Mouse (Mus musculus) midbrain, postnatal 0 days (tissue): ENCODE data around the gene Cbl. TPM values are rescaled to one million over a fixed set of nuclear protein-coding genes. Genes with fewer than 3 reads are reported as not detected.

Experiments used
- ATAC-seq: fragments of 200-750 bp; cut with Nextera tagmentation; 2 replicates; pipeline ENCODE4 v1.8.0; 2017; ENCODE audit warnings: moderate number of reproducible peaks, mild to moderate bottlenecking, moderate TSS enrichment, moderate library complexity; ENCODE audit not compliant: low FRiP score
- DNase-seq: peaks from one replicate; pipeline ENCODE4 v3.0.0-alpha.2; 2015; ENCODE audit warnings: low spot score
- H3K27ac ChIP-seq: fragments of 300-500 bp; sonication (generic); 2 replicates; pipeline ENCODE4 v1.5.1; 2014; ENCODE audit warnings: low read depth, mild to moderate bottlenecking, low read length, mixed read lengths
- H3K27me3 ChIP-seq: fragments of 300-500 bp; sonication (generic); 2 replicates; pipeline ENCODE4 v1.6.1; 2014; ENCODE audit warnings: low read length, control low read depth, mixed read lengths; ENCODE audit not compliant: insufficient read depth
- H3K36me3 ChIP-seq: fragments of 300-500 bp; sonication (generic); 2 replicates; pipeline ENCODE4 v1.6.1; 2014; ENCODE audit warnings: low read length, control low read depth, mixed read lengths; ENCODE audit not compliant: insufficient read depth
- H3K4me1 ChIP-seq: fragments of 300-500 bp; sonication (generic); 2 replicates; pipeline ENCODE4 v1.6.1; 2014; ENCODE audit warnings: mild to moderate bottlenecking, control low read depth, antibody characterized with exemption, low read length, mixed read lengths; ENCODE audit not compliant: insufficient read depth
- H3K4me2 ChIP-seq: fragments of 300-500 bp; sonication (generic); 2 replicates; pipeline ENCODE4 v1.6.1; 2014; ENCODE audit warnings: low read depth, mild to moderate bottlenecking, low read length, mixed read lengths; ENCODE audit not compliant: poor library complexity, severe bottlenecking
- H3K4me3 ChIP-seq: fragments of 300-500 bp; sonication (generic); 2 replicates; pipeline ENCODE4 v1.5.1; 2014; ENCODE audit warnings: low read depth, mild to moderate bottlenecking, low read length, moderate library complexity
- H3K9ac ChIP-seq: fragments of 300-500 bp; sonication (generic); replicated peaks from 2 replicates; pipeline ENCODE4 v1.6.1; 2014; ENCODE audit warnings: mild to moderate bottlenecking, low read length, moderate library complexity, mixed read lengths; ENCODE audit not compliant: poor library complexity, severe bottlenecking
- H3K9me3 ChIP-seq: fragments of 300-500 bp; sonication (generic); 2 replicates; pipeline ENCODE4 v1.6.1; 2016; ENCODE audit warnings: low read length, control low read depth
- CTCF ChIP-seq: IDR thresholded peaks from 2 replicates; pipeline ENCODE4 v1.5.1; 2016; ENCODE audit warnings: antibody characterized with exemption, mild to moderate bottlenecking
- WGBS: fragments of 180-500 bp; shearing (Covaris S2); extraction: QIAGEN DNeasy Blood & Tissue Kit; methylation state at CpG from one replicate; pipeline ENCODE4 v1.1.7; 2014; 5-methylcytosine and 5-hydroxymethylcytosine counted together
- polyA plus RNA-seq: library from polyadenylated mRNA; unstranded; fragments of >200 nt; fragmentation: Nextera tagmentation; extraction: Ambion mirVana; gene quantifications from 2 replicates; pipeline ENCODE4 v1.2.1, GENCODE M21; 2015
- total RNA-seq: library from RNA; depleted of rRNA; stranded (reverse); fragments of >200 nt; gene quantifications from 2 replicates; pipeline ENCODE4 v1.2.3, GENCODE M21; 2014

The Cbl gene
- total and polyA plus RNA-seq, 2 experiments from 2014 or later, result 17.3 to 32.1 TPM

DNA sequence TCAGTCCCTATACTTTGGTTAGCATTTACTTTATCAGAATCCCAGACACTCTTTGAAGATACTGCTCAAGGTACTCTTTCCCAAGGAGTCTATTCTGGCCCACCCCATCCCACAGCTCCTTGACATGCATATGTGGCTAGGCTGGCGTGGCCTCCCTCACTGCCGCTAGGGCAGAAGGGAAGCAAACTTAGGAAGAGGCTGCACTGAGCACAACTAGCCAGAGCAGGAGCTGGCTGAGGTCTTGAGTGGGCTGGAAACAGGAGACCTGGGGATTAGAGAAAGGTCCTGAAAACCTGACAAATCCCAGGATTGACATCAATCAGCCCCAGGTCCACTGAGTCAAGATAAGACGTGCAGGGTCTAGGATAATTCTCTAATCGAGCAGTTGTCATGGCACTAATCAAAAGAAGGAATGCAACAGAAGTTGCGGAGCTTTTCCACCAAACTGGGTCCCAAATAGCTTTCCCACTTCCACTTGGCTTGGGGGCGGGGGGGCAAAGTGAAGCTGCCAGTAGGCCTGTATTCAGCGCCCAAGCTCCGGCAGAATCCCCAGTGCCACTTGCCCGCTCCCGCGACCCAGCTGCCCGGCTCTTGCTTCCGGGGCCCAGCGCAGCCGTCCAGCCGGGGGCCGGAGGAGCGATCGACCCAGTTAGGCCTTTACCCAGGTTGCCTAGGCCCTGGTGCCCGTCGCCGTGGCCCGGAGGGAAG, 33.6 kb upstream of the Cbl start:
- Histone ChIP-seq H3K27ac (peak overlapping the region; percentile 59), H3K36me3 (no peaks in the 10 kb centered on the region), H3K4me3 (peak overlapping the region; percentile 31), H3K9me3 (no peaks in the 10 kb centered on the region), H3K4me2 (peak overlapping the region; percentile 60), H3K4me1 (peaks cover 12% of the 10 kb centered on the region), H3K9ac (peak overlapping the region; percentile 61), H3K27me3 (no peaks in the 10 kb centered on the region)
- peak; percentile 24; the same call in 1 of the 2 replicates for TF ChIP-seq CTCF
- DNase-seq, result no peak
- 8% methylated on average over 22 of the region's 23 CpGs for WGBS
- ATAC-seq, result no peak

- no peak for DNase-seq
- no peak overlapping the region for H3K4me3 ChIP-seq
- no peaks in the 10 kb centered on the region for H3K36me3 ChIP-seq
- WGBS, result 23% methylated on average over 8 of the region's 8 CpGs
- H3K27ac ChIP-seq, result peak overlapping the region; percentile 59; the same call in 1 of the 2 replicates
- peaks cover 12% of the 10 kb centered on the region for H3K4me1 ChIP-seq
- TF ChIP-seq CTCF, result no peak
- ATAC-seq, result 0 out of 2 replicates have a peak, but pooled peaks have one; percentile 27
- no peaks in the 10 kb centered on the region for H3K27me3 ChIP-seq
- H3K9ac ChIP-seq, result no peak overlapping the region; the same call in 1 of the 2 replicates
- no peaks in the 10 kb centered on the region for H3K9me3 ChIP-seq
- H3K4me2 ChIP-seq, result no peak overlapping the region
Observed at GRCm38 (mm10) chr9:44266478-44267226, 32.8 kb upstream of the Cbl start.

DNA sequence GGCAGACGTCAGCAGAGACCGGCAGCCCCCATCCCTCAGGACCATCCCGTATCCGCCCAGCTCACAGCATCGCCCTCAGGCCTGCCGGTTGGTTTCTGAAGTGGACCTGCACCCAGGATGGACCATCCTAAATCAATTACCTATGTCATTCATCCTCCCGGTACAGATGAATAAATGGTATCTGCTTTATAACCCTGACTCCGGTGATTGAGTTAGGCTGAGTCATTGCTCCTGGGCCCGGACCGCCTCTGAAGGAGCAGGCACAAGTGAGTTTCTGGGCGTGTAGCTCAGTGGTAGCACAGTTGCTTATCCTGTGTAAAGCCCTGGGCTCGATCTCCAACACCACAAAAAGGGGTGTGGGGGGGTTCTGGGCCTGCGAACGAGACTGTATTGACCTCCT, 27.5 kb upstream of the Cbl start:
- 85% methylated on average over 14 of the region's 14 CpGs for WGBS
- Histone ChIP-seq H3K9me3 (no peaks in the 10 kb centered on the region), H3K27me3 (no peaks in the 10 kb centered on the region), H3K9ac (no peak overlapping the region), H3K4me2 (no peak overlapping the region), H3K27ac (no peak overlapping the region), H3K36me3 (no peaks in the 10 kb centered on the region), H3K4me1 (peaks cover 8% of the 10 kb centered on the region; the same call in 1 of the 2 replicates), H3K4me3 (no peak overlapping the region)
- ATAC-seq (no peak), DNase-seq (no peak)
- TF ChIP-seq CTCF, result no peak

DNA sequence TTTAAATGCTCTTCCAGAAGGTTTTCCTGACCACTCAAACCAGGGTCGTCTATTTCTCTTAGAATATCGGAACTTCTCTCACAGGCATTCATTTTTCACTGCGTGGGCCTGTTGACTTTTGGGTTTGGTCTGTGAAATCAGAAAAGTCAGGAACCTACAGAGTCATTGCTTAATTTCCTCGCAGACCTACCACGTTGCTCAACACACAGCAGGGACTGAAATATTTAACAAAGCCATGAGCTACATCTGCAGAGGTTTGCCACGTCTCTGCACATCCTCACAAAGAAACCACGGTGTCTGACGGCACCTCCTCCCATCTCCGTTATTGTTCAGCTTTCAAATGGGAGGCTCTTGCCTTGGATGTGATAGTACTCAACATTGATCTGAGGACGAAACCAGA, 25.2 kb upstream of the Cbl start:
- no peak for ATAC-seq
- Histone ChIP-seq H3K36me3 (no peaks in the 10 kb centered on the region), H3K27me3 (no peaks in the 10 kb centered on the region), H3K4me3 (no peak overlapping the region), H3K4me2 (no peak overlapping the region), H3K4me1 (peaks cover 16% of the 10 kb centered on the region), H3K27ac (no peak overlapping the region), H3K9ac (no peak overlapping the region), H3K9me3 (no peaks in the 10 kb centered on the region)
- no peak for TF ChIP-seq CTCF
- WGBS, result 73% methylated on average over 10 of the region's 10 CpGs
- no peak for DNase-seq

GRCm38 (mm10) chr9:44256213-44256612, 22.4 kb upstream of the Cbl start:
- Histone ChIP-seq H3K27ac (0 out of 2 replicates have a peak overlapping the region, but pooled peaks have one; percentile 77), H3K4me1 (peaks cover 25% of the 10 kb centered on the region), H3K9me3 (no peaks in the 10 kb centered on the region), H3K36me3 (no peaks in the 10 kb centered on the region), H3K9ac (no peak overlapping the region), H3K27me3 (no peaks in the 10 kb centered on the region), H3K4me2 (no peak overlapping the region), H3K4me3 (no peak overlapping the region)
- no peak for ATAC-seq
- 75% methylated on average over 8 of the region's 8 CpGs for WGBS
- no peak for TF ChIP-seq CTCF
- no peak for DNase-seq

DNA sequence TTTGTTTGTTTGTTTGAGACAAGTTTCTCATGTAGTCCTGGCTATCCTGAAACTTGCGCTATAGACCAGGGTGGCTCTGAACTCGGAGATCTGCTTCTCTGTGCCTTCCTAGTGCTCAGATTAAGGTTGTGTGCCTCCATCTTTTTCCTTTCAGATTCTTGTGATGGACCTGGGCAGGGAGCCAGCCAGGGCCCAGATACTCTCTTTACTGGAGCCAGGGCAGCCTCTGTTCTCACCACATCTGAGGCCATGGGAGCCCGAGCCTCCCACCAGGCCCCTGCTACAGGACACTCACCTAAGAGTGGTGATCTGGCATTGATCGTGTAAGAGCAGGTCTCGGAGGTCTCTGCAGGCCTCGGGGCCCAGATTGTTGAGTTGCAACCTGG, 21.3 kb upstream of the Cbl start:
- TF ChIP-seq CTCF, result no peak
- 0 out of 2 replicates have a peak overlapping the region, but pooled peaks have one; percentile 9 for H3K4me2 ChIP-seq
- 26% methylated on average over 6 of the region's 6 CpGs for WGBS
- H3K4me1 ChIP-seq, result peaks cover 28% of the 10 kb centered on the region
- no peaks in the 10 kb centered on the region for H3K9me3 ChIP-seq
- H3K27me3 ChIP-seq, result no peaks in the 10 kb centered on the region
- H3K9ac ChIP-seq, result no peak overlapping the region
- no peak for ATAC-seq
- H3K27ac ChIP-seq, result peak overlapping the region; percentile 77
- H3K4me3 ChIP-seq, result no peak overlapping the region
- peak; percentile 13 for DNase-seq
- no peaks in the 10 kb centered on the region for H3K36me3 ChIP-seq
